Mouse (Mus musculus) cortical plate, adult 2 months (tissue): ENCODE results near the gene Adamtsl1.

Experiments used
- CTCF ChIP-seq: fragments of 200-500 bp; IDR thresholded peaks from 2 replicates; pipeline ENCODE4 v1.5.1; 2011; ENCODE audit warnings: mild to moderate bottlenecking, control low read depth, low read length; ENCODE audit not compliant: insufficient read depth; ENCODE audit errors: extremely low read depth
- POLR2A ChIP-seq: fragments of 200-500 bp; IDR thresholded peaks from 2 replicates; pipeline ENCODE4 v1.6.1; 2011; ENCODE audit warnings: mild to moderate bottlenecking, low read length, control low read depth; ENCODE audit not compliant: insufficient read depth; ENCODE audit errors: extremely low read depth

DNA sequence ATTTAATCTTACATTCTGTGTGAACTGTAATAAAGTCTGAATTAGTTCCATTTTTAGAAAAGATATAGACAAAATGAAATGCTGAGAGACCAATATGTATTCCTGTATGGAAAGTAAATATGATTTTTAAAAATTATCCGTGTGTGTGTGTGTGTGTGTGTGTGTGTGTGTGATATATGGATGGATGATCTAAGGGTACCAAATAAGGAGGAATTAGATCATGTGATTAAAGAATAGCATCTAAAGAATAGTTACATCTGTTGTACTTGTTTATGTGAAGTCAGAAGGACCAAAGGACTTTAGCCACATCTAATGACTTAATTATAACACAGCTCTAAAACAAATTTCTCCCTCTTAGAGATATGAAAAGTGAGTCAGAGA lies 310.7 kb downstream of the Adamtsl1 start:
- no peak for TF ChIP-seq CTCF
- TF ChIP-seq POLR2A: no peak
